Mouse (Mus musculus): ENCODE data around the gene Map3k7.
A peak's percentile ranks its signal among the peaks of the same experiment; 100 is the strongest.

Gene Map3k7

DNA sequence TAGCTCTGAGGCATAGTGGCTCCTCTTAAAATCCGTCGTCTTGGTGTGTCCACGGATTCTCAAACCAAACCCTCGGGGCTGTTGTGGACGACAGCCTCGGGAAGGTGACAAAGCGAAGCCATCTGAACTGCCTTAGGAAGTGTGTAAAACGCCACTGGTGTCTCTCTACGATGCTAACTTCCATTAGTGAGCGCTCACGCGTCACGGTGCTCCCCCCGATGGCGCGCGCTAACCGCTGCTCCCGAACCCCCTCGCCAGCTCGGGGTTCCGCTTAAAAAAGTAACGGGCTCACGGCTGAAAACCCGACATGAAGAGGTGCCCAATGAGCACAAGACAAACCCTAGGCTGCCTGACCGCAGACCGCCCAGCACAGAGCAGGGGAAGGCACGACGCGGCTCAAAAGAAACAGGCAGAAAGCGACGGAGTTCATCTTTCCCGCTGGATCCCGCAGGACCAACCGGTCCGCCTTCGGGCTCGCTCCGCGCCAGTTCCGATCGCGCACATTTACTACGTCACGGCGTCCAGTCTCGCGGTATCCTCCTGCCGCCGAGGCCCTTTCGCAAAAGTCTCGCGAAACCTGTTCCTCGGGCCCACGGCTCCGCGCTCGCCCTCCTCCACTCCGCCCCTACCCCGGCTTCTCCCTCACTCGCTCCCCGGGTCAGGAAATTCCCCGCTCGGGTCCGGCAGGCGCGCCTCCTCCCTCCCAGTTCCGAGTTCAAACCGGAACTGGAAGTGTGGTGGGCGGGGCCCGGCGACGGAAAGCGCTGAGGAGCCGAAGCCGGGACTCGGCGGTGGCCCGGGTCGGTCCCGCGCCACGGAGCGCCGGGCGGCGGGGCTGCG is at the start of gene Map3k7:
Map3k7 (plus strand) TSS at position 744 of the 840 bp plus-strand sequence.
- peak; percentile 91 for DNase-seq (ENCODE audit: low read depth, low spot score)

GRCm38 (mm10) chr4:31915114-31915513 is 48.8 kb upstream of the Map3k7 start:
- no peak for DNase-seq (ENCODE audit: low read depth, low spot score)

DNA sequence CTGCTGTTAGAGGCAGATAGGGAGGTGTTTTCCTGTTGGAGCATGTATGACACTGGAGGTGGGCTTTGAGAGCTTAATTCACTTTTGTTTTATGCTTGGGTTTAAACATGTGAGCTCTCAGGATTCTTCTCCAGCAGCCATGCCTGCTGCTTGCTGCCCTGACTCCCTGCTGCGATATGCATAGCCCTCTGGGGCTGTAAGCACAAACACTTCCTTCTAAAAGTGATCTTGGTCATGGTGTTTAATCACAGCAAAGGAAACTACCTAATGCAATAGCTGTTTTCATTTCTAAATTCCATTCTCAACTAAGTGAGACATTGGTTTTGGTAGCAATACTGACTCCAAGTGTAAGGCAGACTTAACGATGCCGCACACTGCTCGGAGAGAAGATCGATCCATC is 45.2 kb upstream of the Map3k7 start:
- DNase-seq (ENCODE audit: low read depth, low spot score), result no peak

GRCm38 (mm10) chr4:31922215-31922614 is 41.7 kb upstream of the Map3k7 start:
- no peak for DNase-seq (ENCODE audit: low read depth, low spot score)

- no peak for DNase-seq (ENCODE audit: low read depth, low spot score)
Observed at GRCm38 (mm10) chr4:31923437-31923836, 40.5 kb upstream of the Map3k7 start.

DNA sequence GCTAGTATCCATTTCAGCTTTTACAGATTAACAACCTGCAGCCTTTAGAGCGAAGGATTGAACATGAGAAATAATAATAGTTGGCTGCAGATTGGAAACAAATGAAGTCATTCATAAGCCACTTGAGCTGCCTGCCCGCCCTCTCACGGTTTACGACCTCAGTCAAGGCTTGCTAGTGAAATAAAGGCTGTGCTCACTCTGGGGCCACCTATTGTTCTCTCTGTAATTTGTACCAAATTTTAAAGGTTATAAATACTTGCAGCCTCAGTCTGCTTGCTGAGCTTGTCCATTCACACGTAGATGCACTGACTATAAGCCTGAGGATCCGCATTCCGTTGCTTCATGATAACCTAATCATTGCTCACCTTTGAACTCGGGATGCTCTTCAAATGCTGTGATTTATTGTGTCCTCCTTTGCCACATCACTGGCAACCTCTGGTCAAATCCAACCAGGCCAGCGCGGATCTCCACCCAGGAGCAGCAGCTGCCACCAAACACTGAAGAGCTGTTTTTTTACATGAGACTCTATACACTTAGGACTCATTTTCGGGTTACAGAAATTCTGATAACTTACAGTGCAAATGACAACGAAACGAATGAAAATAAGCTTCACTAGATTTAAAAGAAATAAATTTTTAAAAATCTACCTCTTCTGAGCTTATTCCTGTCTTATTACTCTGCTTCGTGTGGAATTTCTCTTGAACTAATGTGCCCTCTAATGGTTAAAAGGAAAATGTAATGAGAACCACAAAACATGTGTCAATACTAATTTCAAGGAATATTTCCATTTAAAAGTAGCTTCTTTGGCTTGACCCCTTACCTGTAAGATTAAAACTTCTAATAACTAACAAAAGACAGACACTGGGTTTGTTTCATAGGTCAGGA is 39.4 kb upstream of the Map3k7 start:
- DNase-seq (ENCODE audit: low read depth, low spot score), result no peak

DNA sequence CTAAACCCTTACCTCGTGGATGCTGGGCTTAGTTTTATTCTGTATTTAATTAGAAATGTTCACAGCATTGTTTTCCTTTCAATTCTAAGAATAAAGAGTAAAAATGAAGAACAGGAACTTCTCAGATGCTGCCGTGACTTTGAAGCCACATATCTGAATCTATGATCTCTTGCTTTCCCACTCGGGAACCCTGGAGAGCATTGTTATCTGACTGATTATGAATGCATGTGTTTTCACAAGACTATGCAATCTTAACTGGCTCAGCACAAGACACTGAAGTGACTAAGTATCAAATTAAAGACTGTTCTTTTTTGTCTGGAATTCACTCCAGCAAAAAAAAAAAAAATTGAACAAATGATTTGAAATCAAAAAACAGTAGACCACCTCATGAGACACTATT is 30.7 kb upstream of the Map3k7 start:
- DNase-seq (ENCODE audit: low read depth, low spot score), result no peak

- DNase-seq (ENCODE audit: low read depth, low spot score), result no peak
Observed at GRCm38 (mm10) chr4:31935831-31936306, 28.0 kb upstream of the Map3k7 start.

DNA sequence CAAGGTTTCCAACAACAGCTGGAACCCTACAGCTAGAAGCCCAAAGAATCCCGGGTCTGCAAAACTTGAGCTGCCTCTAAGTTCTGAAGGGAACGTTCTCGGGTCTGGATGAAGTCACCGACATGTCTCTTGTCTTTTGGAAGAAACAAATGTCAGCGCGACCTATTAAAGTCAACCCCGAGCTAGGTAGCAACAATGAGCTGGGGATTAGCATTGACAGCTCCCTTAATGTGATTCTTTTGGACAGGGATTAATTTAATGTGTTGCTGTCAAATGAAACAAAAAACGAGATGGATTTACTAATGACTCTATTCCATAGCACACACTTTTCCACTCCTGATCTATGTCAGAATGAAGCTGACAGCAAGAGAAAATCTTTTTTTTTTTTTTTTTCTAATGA is 27.5 kb upstream of the Map3k7 start:
- no peak for DNase-seq (ENCODE audit: low read depth, low spot score)

DNA sequence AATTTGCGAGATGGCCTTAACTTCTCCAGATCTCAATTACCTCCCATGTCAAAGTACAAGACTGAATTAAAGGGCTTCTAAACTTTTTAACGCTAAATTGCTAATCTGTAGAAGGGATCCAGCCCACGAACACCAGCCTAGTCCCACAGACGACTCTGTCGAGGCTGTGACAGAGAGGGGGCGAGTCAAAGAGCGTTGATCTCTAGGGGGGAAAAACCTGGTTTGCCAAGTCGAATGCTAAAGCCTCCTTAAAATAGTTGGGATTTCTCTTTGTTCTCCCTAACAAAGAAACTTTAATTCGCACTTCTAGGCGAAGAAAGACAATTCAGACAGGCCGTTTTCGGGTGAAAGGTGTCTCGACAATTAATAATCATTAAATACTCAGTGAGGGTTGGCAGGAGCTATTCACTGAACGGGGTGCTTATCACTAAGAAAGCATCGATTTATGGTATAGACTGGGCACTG is 27.0 kb upstream of the Map3k7 start:
- no peak for DNase-seq (ENCODE audit: low read depth, low spot score)

GRCm38 (mm10) chr4:31937376-31938281 is 26.3 kb upstream of the Map3k7 start:
- no peak for DNase-seq (ENCODE audit: low read depth, low spot score)

GRCm38 (mm10) chr4:31938416-31939106 is 25.3 kb upstream of the Map3k7 start:
- DNase-seq (ENCODE audit: low read depth, low spot score), result no peak

DNA sequence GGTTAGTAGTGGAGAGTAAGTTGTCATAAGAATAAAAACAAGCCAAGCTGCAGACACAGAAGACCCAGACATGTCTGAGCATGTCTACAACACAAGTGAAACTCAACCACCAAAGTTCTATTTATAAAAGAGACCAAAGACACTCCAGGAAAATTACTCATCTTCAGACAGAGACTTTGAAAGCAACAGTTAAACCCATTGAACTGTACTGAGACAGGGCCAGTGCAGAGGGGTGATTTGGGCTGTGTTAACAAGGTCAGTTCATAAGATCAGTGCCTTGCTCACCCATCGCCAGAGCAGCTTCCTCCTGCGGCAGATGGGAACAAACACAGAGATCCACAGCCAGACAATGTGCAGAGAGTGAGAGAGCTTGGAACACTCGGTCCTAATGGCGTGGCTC is 22.3 kb upstream of the Map3k7 start:
- DNase-seq (ENCODE audit: low read depth, low spot score), result no peak

DNA sequence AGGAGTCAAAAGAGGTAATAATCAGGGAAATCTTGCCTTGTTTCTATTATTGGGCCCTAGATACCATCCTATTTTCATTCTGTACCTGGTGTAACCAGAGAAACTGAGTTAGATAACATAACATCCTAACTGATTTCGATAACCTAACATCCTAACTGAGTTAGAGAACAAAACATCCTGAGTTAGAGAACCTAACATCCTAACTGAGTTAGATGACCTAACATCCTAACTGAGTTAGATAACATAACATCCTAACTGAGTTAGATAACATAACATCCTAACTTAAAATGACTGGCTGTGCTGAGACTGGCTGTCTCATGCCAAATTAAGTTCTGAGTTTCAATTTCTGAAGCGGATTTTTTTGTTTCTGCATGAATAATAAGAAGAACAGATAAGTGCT is 20.9 kb upstream of the Map3k7 start:
- no peak for DNase-seq (ENCODE audit: low read depth, low spot score)

DNA sequence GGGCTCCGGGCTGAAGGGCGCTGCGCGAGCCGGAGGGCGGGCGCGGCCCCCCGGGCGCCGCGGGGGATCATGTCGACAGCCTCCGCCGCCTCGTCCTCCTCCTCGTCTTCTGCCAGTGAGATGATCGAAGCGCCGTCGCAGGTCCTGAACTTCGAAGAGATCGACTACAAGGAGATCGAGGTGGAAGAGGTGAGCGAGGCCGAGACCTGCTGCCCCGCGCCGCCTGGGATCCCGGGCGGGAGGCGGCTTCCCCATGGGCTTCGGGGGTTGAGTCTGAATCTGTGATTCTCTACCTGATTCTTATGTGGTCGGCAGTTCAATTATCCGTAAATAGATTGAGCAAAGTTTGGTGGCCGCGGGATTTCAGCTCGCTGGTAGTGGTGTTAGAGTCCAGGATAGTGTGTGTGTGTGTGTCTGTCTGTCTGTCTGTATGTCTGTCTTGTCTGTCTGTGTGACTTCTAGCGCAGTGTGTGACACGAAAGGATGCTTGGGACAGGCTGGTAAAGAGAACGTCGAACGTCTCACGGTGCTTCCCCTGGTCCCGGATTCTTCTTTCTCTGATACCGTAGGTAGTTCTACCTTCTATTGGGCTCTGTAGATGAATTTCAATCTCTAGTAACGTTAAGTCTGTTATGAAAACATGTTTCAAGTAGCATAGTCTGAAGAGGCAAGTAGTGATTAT is 438 bp downstream of the Map3k7 start:
- DNase-seq (ENCODE audit: low read depth, low spot score), result no peak

- no peak for DNase-seq (ENCODE audit: low read depth, low spot score)
Observed at GRCm38 (mm10) chr4:31965208-31965607, 1.3 kb downstream of the Map3k7 start.

DNA sequence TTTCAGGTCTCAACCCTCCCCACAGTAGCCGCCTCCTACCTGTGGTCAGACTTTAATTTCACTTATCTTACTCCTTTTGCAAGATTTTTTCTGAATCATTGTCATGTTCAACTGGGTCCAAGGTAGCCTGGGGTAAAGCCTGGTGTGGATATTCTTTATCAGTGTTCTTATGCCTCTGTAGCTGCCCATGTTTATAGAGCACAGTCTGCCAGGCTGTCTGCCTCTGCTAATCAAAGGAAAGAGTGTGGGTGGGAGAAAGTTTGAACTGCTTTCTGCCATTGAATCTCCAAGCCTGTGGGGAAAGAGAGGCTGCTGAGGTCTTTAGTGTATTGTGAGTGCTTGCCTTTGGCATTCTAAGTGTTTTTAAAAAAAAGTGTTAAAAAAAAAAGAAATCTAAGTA is 7.5 kb downstream of the Map3k7 start:
- DNase-seq (ENCODE audit: low read depth, low spot score), result no peak

GRCm38 (mm10) chr4:31972181-31972580 is 8.3 kb downstream of the Map3k7 start:
- no peak for DNase-seq (ENCODE audit: low read depth, low spot score)

DNA sequence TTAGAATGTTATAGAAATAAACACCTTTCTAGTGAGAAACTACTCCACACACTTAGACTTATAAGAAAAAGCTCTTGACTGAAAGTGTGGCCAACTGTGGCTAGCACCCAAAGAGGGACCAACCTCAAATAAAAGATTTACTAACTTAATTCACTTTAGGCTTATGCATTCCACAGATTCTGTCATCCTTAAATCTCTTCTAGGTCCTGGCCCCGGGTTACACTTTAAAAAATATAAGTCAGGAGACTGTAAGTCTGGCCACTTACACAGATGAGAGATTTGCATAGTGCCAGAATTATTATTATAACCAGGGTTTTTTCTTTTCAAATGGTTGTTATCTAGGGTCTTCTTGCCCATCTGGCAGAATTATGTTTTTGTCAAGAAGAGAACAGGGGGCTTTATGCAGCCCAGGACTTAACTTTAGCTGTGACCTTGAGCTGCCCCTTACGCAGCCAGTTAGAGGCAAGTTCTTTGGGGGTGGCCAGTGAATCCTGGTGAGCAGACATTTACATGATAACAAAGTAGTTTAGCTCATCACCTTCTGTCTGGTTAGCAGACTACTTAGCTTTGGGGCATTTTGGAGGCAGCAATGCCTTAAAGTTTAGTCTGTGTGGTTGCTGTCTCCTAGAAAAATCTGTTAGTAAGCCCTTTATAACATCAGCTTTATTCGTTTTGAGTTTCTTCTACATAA is 11.5 kb downstream of the Map3k7 start:
- DNase-seq (ENCODE audit: low read depth, low spot score), result no peak

- DNase-seq (ENCODE audit: low read depth, low spot score), result no peak
Observed at GRCm38 (mm10) chr4:31981863-31982262, 18.0 kb downstream of the Map3k7 start.
